Mouse (Mus musculus): ENCODE data around the gene Exoc3l. TPM values are rescaled to one million over a fixed set of nuclear protein-coding genes. Genes with fewer than 3 reads are reported as not detected.

Gene Exoc3l
- total RNA-seq, 2 experiments from 2014 or later: 7.1 TPM; not detected in 1

- peak; percentile 75 for ATAC-seq (replicated peaks; ENCODE audit: low FRiP score, low TSS enrichment, poor library complexity, severe bottlenecking)
Observed at GRCm38 (mm10) chr8:105254152-105254965, 41.5 kb downstream of the Exoc3l start.

GRCm38 (mm10) chr8:105253766-105254151 lies 42.1 kb downstream of the Exoc3l start:
- no peak for ATAC-seq (replicated peaks; ENCODE audit: low FRiP score, low TSS enrichment, poor library complexity, severe bottlenecking)

- no peak for ATAC-seq (replicated peaks; ENCODE audit: low FRiP score, low TSS enrichment, poor library complexity, severe bottlenecking)
Observed at GRCm38 (mm10) chr8:105252680-105253537, 43.0 kb downstream of the Exoc3l start.

GRCm38 (mm10) chr8:105251954-105252353 lies 43.9 kb downstream of the Exoc3l start:
- no peak for ATAC-seq (replicated peaks; ENCODE audit: low FRiP score, low TSS enrichment, poor library complexity, severe bottlenecking)

GRCm38 (mm10) chr8:105241016-105241415 lies 54.9 kb downstream of the Exoc3l start:
- ATAC-seq (replicated peaks; ENCODE audit: low FRiP score, low TSS enrichment, poor library complexity, severe bottlenecking): no peak

Other genes starting within 250 kb of the Exoc3l start
- gene Ces3a, start 247.5 kb downstream of the Exoc3l start, total RNA-seq (2014; fragmentation: Nextera tagmentation): not detected in 2 replicates
- gene Ces3a, start 247.5 kb downstream of the Exoc3l start, total RNA-seq (2017): not detected in 2 replicates
- gene Ces3b, start 212.3 kb downstream of the Exoc3l start, total RNA-seq (2014; fragmentation: Nextera tagmentation): not detected in 2 replicates
- gene Ces3b, start 212.3 kb downstream of the Exoc3l start, total RNA-seq (2017): not detected in 2 replicates
- not detected in 2 replicates for gene Ces4a, start 164.3 kb downstream of the Exoc3l start, total RNA-seq (2014; fragmentation: Nextera tagmentation)
- gene Ces4a, start 164.3 kb downstream of the Exoc3l start, total RNA-seq (2017): not detected in 2 replicates
- gene Cbfb, start 125.4 kb downstream of the Exoc3l start, total RNA-seq (2014; fragmentation: Nextera tagmentation): 29.5 and 34.0 TPM in 2 replicates
- gene Cbfb, start 125.4 kb downstream of the Exoc3l start, total RNA-seq (2017): 48.2 and 98.0 TPM in 2 replicates
- 22.9 and 24.2 TPM in 2 replicates for gene D230025D16Rik, start 71.0 kb downstream of the Exoc3l start, total RNA-seq (2014; fragmentation: Nextera tagmentation)
- gene D230025D16Rik, start 71.0 kb downstream of the Exoc3l start, total RNA-seq (2017): 11.3 and 15.1 TPM in 2 replicates
- 1.4 and 2.6 TPM in 2 replicates for gene B3gnt9, start 40.9 kb downstream of the Exoc3l start, total RNA-seq (2014; fragmentation: Nextera tagmentation)
- gene B3gnt9, start 40.9 kb downstream of the Exoc3l start, total RNA-seq (2017): 0.23 TPM in 1 of 2 replicates, not detected in the other
- 10.1 and 18.1 TPM in 2 replicates for gene Tradd, start 31.5 kb downstream of the Exoc3l start, total RNA-seq (2014; fragmentation: Nextera tagmentation)
- 14.0 and 15.0 TPM in 2 replicates for gene Tradd, start 31.5 kb downstream of the Exoc3l start, total RNA-seq (2017)
- gene Fbxl8, start 31.5 kb downstream of the Exoc3l start, total RNA-seq (2014; fragmentation: Nextera tagmentation): 2.4 and 2.7 TPM in 2 replicates
- gene Fbxl8, start 31.5 kb downstream of the Exoc3l start, total RNA-seq (2017): 1.7 and 1.9 TPM in 2 replicates
- not detected in 2 replicates for gene Hsf4, start 26.3 kb downstream of the Exoc3l start, total RNA-seq (2014; fragmentation: Nextera tagmentation)
- not detected in 2 replicates for gene Hsf4, start 26.3 kb downstream of the Exoc3l start, total RNA-seq (2017)
- 0.49 TPM in 1 of 2 replicates, not detected in the other for gene Nol3, start 20.0 kb downstream of the Exoc3l start, total RNA-seq (2014; fragmentation: Nextera tagmentation)
- 0.04 TPM in 1 of 2 replicates, not detected in the other for gene Nol3, start 20.0 kb downstream of the Exoc3l start, total RNA-seq (2017)
- gene 4931428F04Rik, start 6.2 kb downstream of the Exoc3l start, total RNA-seq (2014; fragmentation: Nextera tagmentation): 3.2 and 4.9 TPM in 2 replicates
- 0.42 and 5.5 TPM in 2 replicates for gene 4931428F04Rik, start 6.2 kb downstream of the Exoc3l start, total RNA-seq (2017)
- 385 and 390 TPM in 2 replicates for gene E2f4, start 1.6 kb upstream of the Exoc3l start, total RNA-seq (2014; fragmentation: Nextera tagmentation)
- 74.9 and 128 TPM in 2 replicates for gene E2f4, start 1.6 kb upstream of the Exoc3l start, total RNA-seq (2017)
- 1.4 and 7.7 TPM in 2 replicates for gene Elmo3, start 9.5 kb upstream of the Exoc3l start, total RNA-seq (2014; fragmentation: Nextera tagmentation)
- gene Elmo3, start 9.5 kb upstream of the Exoc3l start, total RNA-seq (2017): 0.61 TPM in 1 of 2 replicates, not detected in the other
- 8.3 and 9.8 TPM in 2 replicates for gene Lrrc29, start 30.2 kb upstream of the Exoc3l start, total RNA-seq (2014; fragmentation: Nextera tagmentation)
- 4.8 TPM in 2 replicates for gene Lrrc29, start 30.2 kb upstream of the Exoc3l start, total RNA-seq (2017)
- gene Tmem208, start 30.3 kb upstream of the Exoc3l start, total RNA-seq (2014; fragmentation: Nextera tagmentation): 86.9 and 175 TPM in 2 replicates
- gene Tmem208, start 30.3 kb upstream of the Exoc3l start, total RNA-seq (2017): 46.9 and 64.6 TPM in 2 replicates
- gene Fhod1, start 51.9 kb upstream of the Exoc3l start, total RNA-seq (2014; fragmentation: Nextera tagmentation): 7.0 and 9.1 TPM in 2 replicates
- gene Fhod1, start 51.9 kb upstream of the Exoc3l start, total RNA-seq (2017): 0.99 and 8.2 TPM in 2 replicates
- 0.22 TPM in 1 of 2 replicates, not detected in the other for gene Slc9a5, start 52.7 kb upstream of the Exoc3l start, total RNA-seq (2014; fragmentation: Nextera tagmentation)
- 0.04 TPM in 1 of 2 replicates, not detected in the other for gene Slc9a5, start 52.7 kb upstream of the Exoc3l start, total RNA-seq (2017)
- gene Plekhg4, start 77.2 kb upstream of the Exoc3l start, total RNA-seq (2014; fragmentation: Nextera tagmentation): not detected in 2 replicates
- gene Plekhg4, start 77.2 kb upstream of the Exoc3l start, total RNA-seq (2017): not detected in 2 replicates
- not detected in 2 replicates for gene Kctd19, start 117.4 kb upstream of the Exoc3l start, total RNA-seq (2014; fragmentation: Nextera tagmentation)
- not detected in 2 replicates for gene Kctd19, start 117.4 kb upstream of the Exoc3l start, total RNA-seq (2017)
- 0.61 and 1.5 TPM in 2 replicates for gene Lrrc36, start 117.5 kb upstream of the Exoc3l start, total RNA-seq (2014; fragmentation: Nextera tagmentation)
- 0.46 TPM in 1 of 2 replicates, not detected in the other for gene Lrrc36, start 117.5 kb upstream of the Exoc3l start, total RNA-seq (2017)
- 0.45 and 1.4 TPM in 2 replicates for gene Tppp3, start 175.4 kb upstream of the Exoc3l start, total RNA-seq (2014; fragmentation: Nextera tagmentation)
- 1.3 TPM in 1 of 2 replicates, not detected in the other for gene Tppp3, start 175.4 kb upstream of the Exoc3l start, total RNA-seq (2017)
- gene Zdhhc1, start 200.8 kb upstream of the Exoc3l start, total RNA-seq (2014; fragmentation: Nextera tagmentation): 8.4 and 12.8 TPM in 2 replicates
- 2.2 and 3.8 TPM in 2 replicates for gene Zdhhc1, start 200.8 kb upstream of the Exoc3l start, total RNA-seq (2017)
- gene Hsd11b2, start 222.7 kb upstream of the Exoc3l start, total RNA-seq (2014; fragmentation: Nextera tagmentation): 0.20 TPM in 1 of 2 replicates, not detected in the other
- gene Hsd11b2, start 222.7 kb upstream of the Exoc3l start, total RNA-seq (2017): 0.19 TPM in 1 of 2 replicates, not detected in the other

Measured in megakaryocyte-erythroid progenitor cell, adult 5-6 weeks (primary cell).